Mouse (Mus musculus) retina, postnatal 1 day (tissue): ENCODE measurements at regions not wholly inside any gene's neighbourhood (a gene's known extent, or its start where the extent isn't known, plus 50 kb on each side); places are given as distances from the start of the nearest gene placed in this dataset.

Experiments used
- DNase-seq: peaks from one replicate; pipeline ENCODE4 v3.0.0-alpha.2; 2012

DNA sequence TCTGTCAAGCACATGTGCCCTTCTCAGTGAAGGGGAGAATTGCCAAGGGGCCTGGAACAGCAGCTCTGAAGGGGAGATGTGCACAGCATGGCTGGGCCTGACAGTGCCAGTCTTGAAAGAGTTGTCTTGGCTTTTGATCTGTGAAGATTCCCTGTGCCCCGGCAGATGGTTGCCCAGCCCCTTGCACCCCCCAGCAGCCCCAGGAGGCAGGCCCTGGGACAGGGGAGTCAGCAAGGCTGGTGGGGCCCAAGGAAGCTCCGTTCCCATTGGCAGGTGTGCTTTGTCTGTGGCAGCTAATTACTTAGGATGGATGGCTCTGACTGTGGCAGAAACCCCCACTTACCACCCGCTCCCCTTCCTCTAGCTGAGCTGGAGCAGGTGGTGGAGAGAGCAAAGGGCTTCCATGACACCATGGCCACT is 58.6 kb downstream of the Tspan17 start:
- peak; percentile 35 for DNase-seq

DNA sequence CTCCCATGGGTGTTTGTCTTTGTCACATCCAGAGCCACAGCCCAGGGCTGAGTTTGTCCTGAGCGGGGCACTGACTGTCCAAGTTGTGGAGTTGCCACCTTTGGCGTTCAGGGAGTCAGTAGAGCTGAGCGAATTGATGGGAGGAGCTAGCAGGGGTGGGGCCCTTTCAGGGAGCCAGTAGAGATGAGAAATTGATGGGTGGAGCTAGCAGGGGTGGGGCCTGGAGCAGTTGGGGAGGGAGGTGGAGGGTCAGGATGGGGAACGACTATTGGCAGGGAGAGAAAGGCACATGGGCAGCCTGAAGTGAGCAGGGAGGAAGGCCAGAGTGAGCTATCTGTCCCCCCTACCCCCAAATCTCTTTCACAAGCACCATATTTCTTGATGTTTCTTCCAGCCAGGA is 62.0 kb downstream of the Tspan17 start:
- DNase-seq, result no peak

DNA sequence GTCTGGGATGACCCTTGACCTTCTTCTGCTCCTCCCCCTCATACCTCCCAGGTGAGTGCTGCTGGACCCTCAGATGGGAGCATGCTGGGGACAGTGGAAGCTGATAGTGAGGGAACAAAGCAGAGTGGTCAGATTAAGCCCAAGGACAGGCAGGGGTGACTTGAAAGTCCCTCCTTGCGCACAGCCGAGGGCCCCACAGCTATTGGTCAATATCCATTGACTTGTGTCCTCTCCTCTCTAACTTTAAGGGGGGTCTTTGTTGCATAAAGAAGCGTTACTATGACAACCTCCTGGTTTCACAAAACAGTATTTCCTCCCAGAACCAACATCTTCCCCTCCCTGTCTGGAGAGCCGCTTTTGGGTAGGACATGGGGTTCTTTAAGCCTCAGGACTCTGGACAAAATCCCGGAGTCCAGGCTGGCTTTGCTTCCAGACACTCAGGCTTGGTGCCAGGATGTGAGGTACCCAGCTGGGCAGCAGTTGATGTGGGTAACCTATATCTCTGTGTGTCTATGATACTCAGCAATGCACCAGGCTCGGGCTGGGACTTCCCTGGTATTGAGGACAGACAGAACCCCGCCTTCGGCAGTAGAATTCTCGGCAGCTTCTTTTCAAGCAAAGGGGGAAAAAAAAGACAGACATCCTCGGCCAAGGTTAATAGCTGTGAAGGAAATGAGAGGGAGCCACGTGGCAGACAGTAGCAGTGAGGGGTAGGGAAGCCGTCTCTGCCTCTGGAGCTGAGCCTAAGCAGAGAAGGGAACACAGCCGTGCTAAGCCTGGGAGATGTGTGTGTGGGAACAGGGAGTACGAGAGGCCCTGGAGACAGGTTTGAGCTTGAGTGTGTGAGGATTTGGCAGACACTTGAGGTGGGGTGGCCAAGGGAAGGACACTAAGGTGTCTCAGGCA is 66.4 kb downstream of the Tspan17 start:
- no peak for DNase-seq

DNA sequence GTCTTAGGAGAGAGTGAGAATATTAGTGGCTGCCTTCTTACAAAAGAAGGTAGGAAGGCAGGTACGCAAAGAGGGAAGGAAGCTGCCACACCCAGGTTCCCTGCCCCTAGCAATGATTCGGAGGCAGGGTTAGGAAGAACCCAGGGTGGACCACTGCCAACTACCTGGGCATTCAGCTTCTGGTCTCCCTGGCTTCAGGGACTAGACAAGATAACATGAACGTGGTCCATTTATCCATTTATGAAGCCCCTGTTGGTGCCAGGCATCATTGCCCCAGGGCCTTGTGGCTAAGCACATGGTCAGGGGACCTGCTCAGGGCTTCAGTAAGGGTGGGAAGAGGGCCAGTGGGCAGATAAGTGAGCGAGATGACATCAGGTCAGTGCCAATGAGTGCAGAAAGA is 73.8 kb downstream of the Tspan17 start:
- no peak for DNase-seq

DNA sequence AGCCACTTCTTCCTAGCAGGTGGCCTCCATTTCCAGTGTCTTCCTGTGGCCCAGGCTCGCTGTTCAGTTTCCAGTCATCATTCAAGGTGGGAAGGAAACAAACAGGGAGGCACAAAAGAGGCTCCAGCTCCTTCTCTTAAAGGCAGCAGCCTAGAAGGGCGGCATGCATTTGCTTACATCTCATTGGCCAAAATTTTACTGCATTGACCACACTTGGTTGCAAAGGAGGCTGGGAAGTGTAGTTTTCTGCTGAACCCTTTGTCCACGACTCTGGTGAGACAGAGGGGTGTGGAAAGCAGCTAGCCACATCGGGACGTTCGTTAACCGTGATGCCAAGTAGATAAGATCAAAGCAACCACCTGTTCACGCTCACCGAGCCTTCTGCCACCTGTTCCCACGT is 74.9 kb downstream of the Tspan17 start:
- DNase-seq, result peak; percentile 56

DNA sequence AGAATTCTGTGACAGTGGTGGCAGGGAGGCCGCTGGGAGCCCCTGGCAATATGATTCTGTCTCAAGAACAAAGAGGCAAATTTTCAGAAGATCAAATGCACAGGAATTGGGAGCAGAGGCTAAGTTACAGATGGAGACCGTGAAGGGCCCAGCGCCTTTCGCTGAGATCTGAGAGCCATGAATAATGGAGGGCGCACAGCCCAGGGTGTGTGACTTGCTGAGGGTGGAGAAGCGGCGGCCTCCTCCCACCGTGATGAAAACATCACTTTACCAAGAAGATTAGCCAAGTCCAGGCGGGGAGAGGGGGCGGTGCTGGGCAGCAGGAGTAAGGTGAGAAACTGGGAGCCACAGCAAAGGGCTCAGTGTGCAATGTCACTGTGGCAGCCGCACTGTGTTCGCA is 77.2 kb upstream of the Unc5a start:
- no peak for DNase-seq

DNA sequence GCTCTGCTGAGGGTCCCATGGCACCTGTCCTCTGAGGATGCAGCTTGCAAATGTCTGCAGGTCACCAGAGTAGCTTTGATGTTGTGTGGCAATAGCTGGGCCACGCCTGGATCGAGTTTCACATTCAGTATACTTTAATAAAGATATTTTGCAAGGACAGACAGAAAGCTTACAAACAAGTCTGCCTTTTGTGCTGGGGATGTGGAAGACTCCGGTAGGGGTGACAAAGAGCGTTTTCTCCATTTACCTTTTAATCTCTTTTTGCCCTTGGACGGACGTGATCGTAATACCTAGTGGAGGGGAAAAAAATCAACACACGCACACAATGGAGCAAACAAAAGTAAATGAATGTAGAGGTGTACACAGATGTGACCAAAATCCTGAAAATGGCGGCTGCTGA is 75.3 kb upstream of the Unc5a start:
- DNase-seq, result no peak

DNA sequence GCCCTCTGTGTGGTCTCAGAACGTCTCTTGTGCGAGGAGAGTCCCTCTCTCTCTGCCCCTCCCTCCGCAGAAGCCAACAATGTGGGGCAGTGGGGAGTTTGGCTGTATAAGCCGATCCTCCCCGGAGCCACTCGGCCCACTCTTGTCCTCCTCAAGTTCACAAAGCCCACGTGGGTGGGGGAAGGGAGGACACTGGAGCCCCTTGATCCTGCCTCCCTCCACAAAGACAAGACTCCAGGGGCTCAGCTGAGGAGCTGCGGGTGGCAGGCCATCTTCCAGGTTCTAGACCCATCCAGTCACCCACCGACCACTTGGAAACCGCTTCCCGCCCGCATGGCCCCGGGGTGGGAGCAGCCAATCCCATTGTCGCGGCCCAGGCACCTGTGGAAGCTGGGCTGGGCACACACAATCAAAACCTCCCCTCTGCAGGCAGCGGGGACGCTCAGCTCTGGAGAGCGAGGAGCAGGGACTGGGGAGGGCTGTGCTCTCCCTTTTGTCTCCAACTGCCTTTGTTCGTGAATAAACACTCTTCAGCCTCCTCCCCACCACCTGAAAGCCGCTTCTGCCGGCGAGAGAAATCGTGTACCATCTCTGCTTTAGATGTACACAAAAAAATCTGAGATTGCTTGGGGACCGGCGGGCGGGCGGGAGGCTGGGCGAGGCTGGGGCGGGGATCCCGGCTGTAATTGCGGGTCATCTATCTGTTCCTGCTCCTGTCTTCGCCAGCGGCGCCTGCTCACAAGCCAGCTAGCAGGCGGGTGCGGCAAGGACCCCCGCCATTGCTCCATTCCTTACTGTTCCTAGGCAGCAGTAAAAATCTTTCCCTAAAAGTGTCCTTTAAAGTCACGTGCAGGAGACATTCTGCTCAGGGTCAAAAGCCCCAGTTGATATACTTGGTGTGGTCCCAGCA is 74.7 kb upstream of the Unc5a start:
- DNase-seq, result peak; percentile 82

DNA sequence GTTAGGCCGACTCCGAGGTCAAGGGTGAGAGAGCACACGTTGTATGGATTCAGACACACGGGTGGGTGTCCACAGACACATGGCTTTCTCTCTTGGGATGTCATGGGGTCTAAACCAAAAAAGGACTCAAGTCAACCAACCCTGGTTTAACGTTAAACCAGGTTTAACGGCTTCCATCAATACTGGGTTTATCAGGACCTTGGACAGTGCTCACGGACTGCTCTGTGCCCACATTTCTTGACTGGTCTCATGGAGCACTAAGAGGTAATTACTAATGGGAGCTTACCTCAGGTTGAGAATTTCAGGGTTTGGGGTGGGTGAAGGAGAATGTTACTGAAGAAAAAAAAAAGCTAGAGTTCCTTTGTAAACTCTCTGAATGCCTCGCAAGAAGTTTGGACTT is 72.7 kb upstream of the Unc5a start:
- peak; percentile 52 for DNase-seq

DNA sequence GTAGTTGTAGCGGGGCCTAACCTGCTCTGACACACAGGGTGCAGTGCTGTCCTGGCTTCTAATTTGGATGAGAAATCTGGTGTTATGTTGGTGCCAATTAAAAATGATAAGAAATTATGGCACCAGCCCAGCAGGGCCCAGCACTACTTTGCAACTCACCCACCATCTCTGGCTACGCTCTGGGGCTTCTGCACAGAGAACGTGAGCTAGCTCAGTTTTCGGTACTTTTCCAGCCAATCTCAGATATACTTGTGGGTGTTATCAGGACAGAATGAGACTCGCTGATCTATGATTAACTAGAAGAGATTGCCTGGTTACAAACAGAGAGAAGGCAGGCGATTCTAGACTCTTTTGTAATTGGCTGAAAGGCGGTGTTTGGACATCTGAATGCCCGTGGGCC is 71.6 kb upstream of the Unc5a start:
- no peak for DNase-seq

DNA sequence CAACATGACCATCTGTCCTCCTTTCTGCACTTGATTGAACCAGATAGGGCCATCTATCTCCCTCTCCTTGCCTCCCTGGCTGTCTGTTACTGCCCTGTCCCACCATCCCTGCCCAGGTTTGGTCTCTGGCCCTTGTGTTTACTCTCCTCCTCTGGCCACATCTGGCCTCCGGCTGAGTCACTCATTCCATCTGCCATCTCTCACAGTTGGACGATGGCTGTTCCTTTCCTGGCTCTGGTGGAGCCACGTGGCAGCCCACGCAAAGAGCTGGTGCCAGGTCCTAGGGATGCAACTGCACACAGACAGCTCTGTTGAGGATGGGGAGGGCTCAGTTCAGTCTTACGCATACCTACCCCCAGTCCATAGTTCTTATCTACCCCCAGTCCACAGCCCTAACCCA is 69.9 kb upstream of the Unc5a start:
- no peak for DNase-seq

DNA sequence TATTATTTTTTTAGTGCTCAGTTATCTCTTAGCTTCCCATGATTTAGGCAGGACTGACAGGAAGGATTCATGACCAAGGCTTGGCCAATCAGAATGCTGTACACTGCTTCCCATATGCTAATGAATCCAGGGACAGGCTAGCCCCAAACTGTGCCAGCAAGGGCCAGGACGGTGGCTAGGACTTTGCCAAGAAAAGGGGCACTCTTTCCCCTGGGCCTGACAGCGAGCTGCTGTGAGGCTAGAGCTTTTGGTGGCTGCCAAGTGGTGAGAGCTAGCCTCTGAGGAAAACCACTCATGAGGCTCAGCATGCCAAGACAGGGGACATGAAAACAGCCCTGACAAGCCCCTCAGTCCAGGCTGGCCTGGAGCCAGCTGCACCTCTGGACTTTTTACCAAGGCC is 69.0 kb upstream of the Unc5a start:
- DNase-seq, result no peak

DNA sequence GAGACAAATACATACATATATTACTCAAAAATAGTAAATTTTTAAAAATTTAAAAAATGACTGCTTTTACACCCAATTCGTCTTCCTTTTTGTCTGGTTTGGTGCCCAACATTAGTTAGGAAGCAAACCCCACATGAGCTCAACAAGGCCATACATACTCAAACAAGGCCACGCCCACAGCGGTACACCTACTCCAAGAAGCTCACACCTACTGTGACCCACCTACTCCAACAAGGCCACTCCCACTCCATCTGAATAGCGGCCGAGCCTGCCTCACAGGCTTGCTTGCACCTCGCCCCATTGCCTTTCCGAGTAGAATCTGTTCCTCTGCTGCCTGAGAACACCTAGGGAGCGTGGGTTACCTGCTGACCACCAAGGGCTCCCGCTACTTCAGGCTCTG is 66.4 kb upstream of the Unc5a start:
- no peak for DNase-seq

DNA sequence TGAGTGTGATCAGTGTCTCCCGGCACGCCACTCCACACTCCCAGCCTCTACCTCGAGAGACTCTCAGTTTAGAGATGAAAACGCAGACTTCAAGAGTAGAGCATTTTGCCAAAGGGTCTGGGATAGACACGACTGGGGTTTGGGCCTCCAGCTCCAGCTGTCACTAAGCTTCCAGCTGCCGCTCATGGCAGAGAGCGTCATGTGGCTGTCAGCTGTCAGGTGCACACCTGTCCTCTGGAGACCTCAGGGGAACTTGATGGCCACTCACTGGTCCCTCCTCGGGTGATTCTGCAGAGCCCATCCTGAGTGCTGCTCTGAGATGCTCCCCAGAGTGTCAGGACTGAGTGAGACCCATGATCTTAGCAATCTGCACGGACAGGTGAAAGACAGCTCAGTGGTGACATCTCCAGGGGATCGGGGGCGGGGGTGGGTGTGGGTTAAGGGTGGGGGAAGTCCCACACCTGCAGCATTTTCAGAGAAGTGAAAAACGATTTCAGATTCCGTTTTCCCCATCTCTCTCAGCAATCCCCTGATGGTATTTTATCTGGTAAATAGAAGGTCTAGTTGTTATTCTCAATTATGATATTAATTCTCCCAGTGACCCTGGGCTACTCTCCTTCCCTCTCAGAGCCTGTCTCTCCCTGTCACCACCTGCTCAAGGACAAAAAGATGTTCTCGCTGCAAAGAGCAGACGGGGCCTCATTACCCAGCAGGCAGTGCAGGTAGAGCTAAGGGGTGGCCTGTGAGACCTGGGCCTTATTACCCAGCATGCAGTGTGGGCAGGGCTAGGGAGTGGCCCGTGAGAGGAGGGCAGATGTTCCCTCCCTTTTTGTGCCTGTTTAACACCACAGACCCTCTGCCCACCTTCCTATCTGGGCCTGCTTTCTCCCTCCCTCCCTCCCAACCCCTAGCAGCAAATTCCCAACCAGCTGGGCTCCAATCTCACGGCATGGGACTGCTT is 65.2 kb upstream of the Unc5a start:
- DNase-seq, result peak; percentile 57

DNA sequence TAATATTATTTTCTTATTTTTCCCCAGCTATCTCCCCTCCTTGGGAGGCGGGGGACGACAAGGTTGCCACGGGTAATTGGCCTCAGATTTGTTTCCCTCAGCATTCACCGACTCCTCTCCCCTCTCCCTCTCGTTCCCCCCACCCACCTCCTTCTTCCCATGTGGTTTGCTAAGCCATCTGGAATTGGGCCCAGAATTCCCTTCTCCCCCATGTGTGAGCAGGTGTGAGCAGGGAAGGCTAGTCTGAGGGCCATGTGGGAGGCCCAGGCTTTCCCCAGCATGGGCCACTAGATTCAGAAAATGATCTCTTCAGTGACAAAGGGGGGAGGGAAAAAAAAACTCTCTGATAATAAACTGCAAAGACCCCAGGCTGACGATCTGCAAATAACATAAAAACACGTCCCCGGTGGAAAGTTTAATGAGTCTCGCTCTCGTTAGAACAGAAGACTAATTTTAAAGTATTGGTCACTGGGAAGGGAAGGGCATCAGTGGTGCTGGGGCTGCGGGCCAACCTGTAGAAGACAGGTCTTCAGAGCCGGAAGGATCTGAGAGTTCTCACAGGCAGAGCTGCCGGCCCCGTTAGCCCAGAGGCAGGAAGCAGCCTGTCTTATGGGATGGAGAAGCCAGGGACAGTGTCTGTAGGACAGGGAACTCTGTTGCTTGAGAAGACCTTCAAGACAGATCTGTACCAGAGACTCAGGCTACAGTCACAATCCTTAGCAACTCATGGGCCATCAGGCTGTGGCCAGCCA is 64.3 kb upstream of the Unc5a start:
- peak; percentile 70 for DNase-seq

DNA sequence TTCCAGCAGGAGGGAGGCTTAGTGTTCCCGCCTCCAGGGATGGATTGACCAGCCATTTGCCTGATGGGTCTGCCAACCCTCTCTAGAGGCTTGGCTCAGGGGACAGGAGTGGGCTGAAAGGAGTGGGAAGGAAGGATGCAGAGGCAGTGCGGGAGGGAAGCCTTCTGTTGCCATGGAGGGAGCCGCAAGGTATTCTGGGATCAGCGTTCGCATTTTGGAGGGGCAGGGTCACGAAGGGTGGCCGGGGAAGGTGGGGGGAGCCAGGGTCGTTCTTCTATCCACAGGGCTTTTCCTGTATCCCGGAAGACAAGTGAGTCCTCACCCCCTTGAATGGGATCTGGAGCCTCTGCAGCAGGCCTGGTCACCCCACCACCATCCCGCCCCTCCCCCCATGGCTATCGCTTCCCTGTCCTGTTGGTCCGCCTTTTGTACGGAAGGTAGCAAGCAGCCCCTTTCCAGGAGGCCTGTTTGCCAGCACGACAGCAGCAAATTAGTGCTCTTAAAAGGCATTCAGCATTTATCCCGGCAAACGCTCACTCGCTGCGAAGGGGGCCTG is 61.8 kb upstream of the Unc5a start:
- peak; percentile 81 for DNase-seq

DNA sequence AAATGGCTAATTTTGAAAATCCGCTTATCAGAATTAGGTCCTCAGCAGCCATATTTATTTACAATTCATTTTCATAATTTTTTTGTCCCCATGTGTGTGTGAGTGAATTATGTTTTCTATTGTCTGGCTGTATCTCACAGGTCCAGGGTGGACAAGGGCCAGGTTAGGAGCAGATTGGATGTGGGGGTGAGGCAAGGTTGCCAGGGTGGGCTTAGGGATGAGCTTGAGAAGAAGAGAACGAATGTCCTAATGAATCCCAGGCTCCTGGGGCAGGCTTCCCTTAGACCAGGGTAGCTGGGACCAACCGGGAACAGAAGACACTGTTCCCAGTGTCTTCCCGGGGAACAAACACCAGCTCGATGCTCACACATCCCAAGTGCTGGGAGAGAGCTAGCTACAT is 61.2 kb upstream of the Unc5a start:
- no peak for DNase-seq

DNA sequence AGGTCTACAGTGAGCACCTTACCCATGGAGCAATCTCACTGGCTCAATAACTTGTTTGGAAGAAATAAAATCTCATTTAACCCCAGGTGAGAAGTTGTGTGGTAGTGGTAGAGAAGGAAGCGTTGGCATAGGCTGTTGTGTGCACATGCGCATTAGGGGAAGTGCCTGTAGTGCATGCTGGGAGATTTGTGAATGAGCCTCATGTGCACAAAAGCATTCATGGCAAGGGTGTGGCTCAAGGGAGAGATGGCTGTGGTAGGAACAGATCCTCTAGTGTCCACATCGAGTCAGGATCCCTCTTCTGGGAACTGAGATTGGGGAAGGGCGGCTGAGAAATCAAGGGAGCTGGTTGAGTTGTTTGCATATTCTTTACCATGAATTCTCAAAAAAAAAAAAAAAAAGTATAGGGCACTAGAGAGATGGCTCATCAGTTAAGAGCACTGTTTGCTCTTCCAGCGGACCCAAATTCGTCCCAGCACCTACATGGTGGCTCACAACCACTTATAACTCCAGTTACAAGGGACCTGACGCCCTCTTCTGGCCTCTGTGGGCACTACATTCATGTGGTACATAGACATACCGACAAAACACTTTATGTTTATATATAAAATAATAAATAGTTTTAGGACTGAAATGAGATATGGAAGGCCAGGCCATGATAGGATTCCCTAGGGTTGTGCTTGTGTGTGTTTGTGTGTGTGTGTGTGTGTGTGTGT is 59.4 kb upstream of the Unc5a start:
- DNase-seq, result no peak

DNA sequence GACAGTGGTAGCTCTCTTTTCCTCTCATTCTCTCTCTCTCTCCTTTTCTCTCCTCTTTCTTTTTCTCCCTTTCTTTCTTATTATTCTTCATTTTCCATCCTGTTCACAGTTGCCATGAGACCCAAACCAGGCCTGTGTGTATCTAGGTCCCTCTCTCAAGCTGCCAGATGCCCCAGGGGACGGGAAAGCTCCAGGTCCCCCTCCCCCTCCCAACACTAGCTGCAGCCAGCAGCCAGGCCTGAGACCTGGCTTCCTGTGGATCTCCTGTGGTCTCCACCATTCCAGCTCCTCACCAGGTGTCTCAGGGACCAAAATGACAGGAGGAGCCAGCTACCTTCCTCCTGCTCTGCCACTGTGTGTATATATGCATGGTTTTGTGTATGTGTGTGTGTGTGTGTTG is 56.6 kb upstream of the Unc5a start:
- DNase-seq, result peak; percentile 48

DNA sequence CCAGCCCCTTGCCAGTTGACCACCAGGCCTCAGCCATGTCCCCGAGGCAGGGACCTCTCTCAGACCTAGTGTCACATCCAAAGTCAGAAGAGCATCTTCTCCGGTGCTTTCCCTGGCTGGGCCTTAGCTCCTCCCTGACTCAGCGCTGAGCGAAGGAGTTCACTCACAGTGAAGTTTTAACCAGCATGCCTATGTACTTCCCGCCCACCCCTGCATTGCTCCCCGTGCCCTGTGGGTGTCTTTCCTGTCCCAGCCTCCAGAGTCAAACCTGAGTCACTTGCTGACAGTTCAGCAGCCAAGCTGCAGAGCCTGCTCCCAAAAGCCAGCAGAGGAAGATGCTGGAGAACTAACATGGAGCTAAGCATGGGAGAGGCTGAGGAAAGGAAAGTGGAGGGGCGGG is 55.6 kb upstream of the Unc5a start:
- DNase-seq, result no peak

DNA sequence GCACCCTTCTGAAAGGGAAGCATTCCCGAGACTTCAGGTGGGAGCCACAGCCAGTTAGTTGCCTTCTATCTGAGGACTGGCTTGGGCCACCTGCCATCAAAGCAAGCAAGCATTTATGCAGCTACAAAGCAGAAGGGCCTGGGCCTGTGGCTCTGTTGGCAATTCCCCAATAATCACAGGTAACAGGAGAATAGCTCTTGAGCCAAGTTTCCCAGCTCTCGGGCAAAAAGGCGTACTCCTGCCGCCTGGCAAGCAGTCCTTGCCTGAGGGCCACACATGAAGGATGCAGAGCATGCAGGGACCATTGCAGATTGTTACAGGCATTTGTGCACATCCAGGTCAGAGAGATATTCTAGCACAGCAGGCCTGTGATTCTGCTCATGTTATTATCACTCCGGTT is 53.2 kb upstream of the Unc5a start:
- DNase-seq, result peak; percentile 31
